Mouse (Mus musculus) testis, adult 2 months (tissue): Measurements from ENCODE around the gene Khdrbs2. TPM values are rescaled to one million over a fixed set of nuclear protein-coding genes. Genes with fewer than 3 reads are reported as not detected.

Experiments
- H3K27ac ChIP-seq: fragments of 200-500 bp; 2 replicates; pipeline ENCODE4 v1.5.1; 2012; ENCODE audit warnings: low read depth, low read length; ENCODE audit not compliant: control insufficient read depth, insufficient read depth
- H3K27me3 ChIP-seq: fragments of 200-500 bp; 2 replicates; pipeline ENCODE4 v1.6.1; 2012; ENCODE audit warnings: mild to moderate bottlenecking, low read length, moderate library complexity; ENCODE audit not compliant: control insufficient read depth, insufficient read depth
- H3K36me3 ChIP-seq: fragments of 200-500 bp; 2 replicates; pipeline ENCODE4 v1.6.1; 2012; ENCODE audit warnings: mild to moderate bottlenecking, low read length; ENCODE audit not compliant: control insufficient read depth, insufficient read depth
- H3K4me1 ChIP-seq: fragments of 200-500 bp; 2 replicates; pipeline ENCODE4 v1.6.1; 2012; ENCODE audit warnings: low read length; ENCODE audit not compliant: control insufficient read depth, insufficient read depth
- H3K4me3 ChIP-seq: fragments of 200-500 bp; 2 replicates; pipeline ENCODE4 v1.5.1; 2012; ENCODE audit warnings: low read depth, mild to moderate bottlenecking, low read length, moderate library complexity, mixed read lengths; ENCODE audit not compliant: control insufficient read depth
- CTCF ChIP-seq: fragments of 200-500 bp; IDR thresholded peaks from 2 replicates; pipeline ENCODE4 v1.5.1; 2012; ENCODE audit warnings: low read depth, mild to moderate bottlenecking, inconsistent platforms, low read length, moderate library complexity; ENCODE audit not compliant: control insufficient read depth, insufficient read depth, insufficient replicate concordance
- POLR2A ChIP-seq: fragments of 200-500 bp; IDR thresholded peaks from 2 replicates; pipeline ENCODE4 v1.6.1; 2012; ENCODE audit warnings: low read depth, mild to moderate bottlenecking, inconsistent platforms, low read length, moderate library complexity; ENCODE audit not compliant: control insufficient read depth
- polyA plus RNA-seq: library from polyadenylated mRNA; depleted of rRNA; stranded (reverse); fragments of >200 nt; gene quantifications from 2 replicates; pipeline ENCODE4 v1.2.3, GENCODE M21; 2012

The Khdrbs2 gene
- polyA plus RNA-seq, 1 experiment: 0.09 TPM

- Histone ChIP-seq H3K27ac (no peak overlapping the region), H3K4me3 (no peak overlapping the region), H3K36me3 (no peaks in the 10 kb centered on the region), H3K27me3 (no peaks in the 10 kb centered on the region), H3K4me1 (no peaks in the 10 kb centered on the region)
- TF ChIP-seq CTCF: no peak
- TF ChIP-seq POLR2A: no peak
Observed at GRCm38 (mm10) chr1:32363539-32363938, 191.0 kb downstream of the Khdrbs2 start.

GRCm38 (mm10) chr1:32397553-32397952 lies 225.0 kb downstream of the Khdrbs2 start:
- Histone ChIP-seq H3K27me3 (no peaks in the 10 kb centered on the region), H3K4me3 (no peak overlapping the region), H3K4me1 (no peaks in the 10 kb centered on the region), H3K27ac (no peak overlapping the region), H3K36me3 (no peaks in the 10 kb centered on the region)
- TF ChIP-seq POLR2A: no peak
- no peak for TF ChIP-seq CTCF

- TF ChIP-seq CTCF (no peak), POLR2A (no peak)
- Histone ChIP-seq H3K36me3 (no peaks in the 10 kb centered on the region), H3K4me3 (no peak overlapping the region), H3K27ac (no peak overlapping the region), H3K27me3 (no peaks in the 10 kb centered on the region), H3K4me1 (no peaks in the 10 kb centered on the region)
Observed at GRCm38 (mm10) chr1:32407651-32408050, 235.1 kb downstream of the Khdrbs2 start.

- no peak for TF ChIP-seq CTCF
- no peak for TF ChIP-seq POLR2A
- no peaks in the 10 kb centered on the region for H3K27me3 ChIP-seq
- H3K4me3 ChIP-seq: no peak overlapping the region
Observed at GRCm38 (mm10) chr1:32428410-32428809, 255.9 kb downstream of the Khdrbs2 start.

GRCm38 (mm10) chr1:32429493-32429892 lies 257.0 kb downstream of the Khdrbs2 start:
- H3K27me3 ChIP-seq: no peaks in the 10 kb centered on the region
- no peak overlapping the region for H3K4me3 ChIP-seq
- TF ChIP-seq POLR2A (no peak), CTCF (no peak)
- no peaks in the 10 kb centered on the region for H3K36me3 ChIP-seq
- H3K27ac ChIP-seq: no peak overlapping the region
- no peaks in the 10 kb centered on the region for H3K4me1 ChIP-seq

More at GRCm38 (mm10) chr1:32428410-32428809, 255.9 kb downstream of the Khdrbs2 start:
- Histone ChIP-seq H3K27ac (no peak overlapping the region), H3K36me3 (no peaks in the 10 kb centered on the region), H3K4me1 (no peaks in the 10 kb centered on the region)

GRCm38 (mm10) chr1:32430516-32430915 lies 258.0 kb downstream of the Khdrbs2 start:
- Histone ChIP-seq H3K36me3 (no peaks in the 10 kb centered on the region), H3K27me3 (no peaks in the 10 kb centered on the region), H3K4me3 (no peak overlapping the region), H3K27ac (no peak overlapping the region), H3K4me1 (no peaks in the 10 kb centered on the region)
- TF ChIP-seq CTCF (no peak), POLR2A (no peak)

- Histone ChIP-seq H3K27ac (no peak overlapping the region), H3K36me3 (no peaks in the 10 kb centered on the region), H3K4me1 (no peaks in the 10 kb centered on the region), H3K27me3 (no peaks in the 10 kb centered on the region), H3K4me3 (no peak overlapping the region)
- TF ChIP-seq CTCF: no peak
- no peak for TF ChIP-seq POLR2A
Observed at GRCm38 (mm10) chr1:32433118-32433517, 260.6 kb downstream of the Khdrbs2 start.

GRCm38 (mm10) chr1:32443927-32444326 lies 271.4 kb downstream of the Khdrbs2 start:
- H3K27me3 ChIP-seq: no peaks in the 10 kb centered on the region
- TF ChIP-seq POLR2A: no peak

More at GRCm38 (mm10) chr1:32443927-32444326, 271.4 kb downstream of the Khdrbs2 start:
- H3K36me3 ChIP-seq: no peaks in the 10 kb centered on the region
- H3K4me3 ChIP-seq: no peak overlapping the region
- H3K4me1 ChIP-seq: no peaks in the 10 kb centered on the region
- no peak overlapping the region for H3K27ac ChIP-seq
